Mouse (Mus musculus): ENCODE results near the gene Gm11939. TPM values are rescaled to one million over a fixed set of nuclear protein-coding genes. Genes with fewer than 3 reads are reported as not detected.

Gm11939 gene
- total RNA-seq, 2 experiments from 2014 or later = not detected

- ATAC-seq (replicated peaks; ENCODE audit: low FRiP score, low TSS enrichment, poor library complexity, severe bottlenecking) = no peak
Observed at GRCm38 (mm10) chr11:99514098-99514497, 45.2 kb downstream of the Gm11939 start.

Other genes with a start within 250 kb of the Gm11939 start
Only the 30 nearest of the 35 such genes appear.
- gene Krt26, start 221.5 kb downstream of the Gm11939 start, total RNA-seq (2014; fragmentation: Nextera tagmentation) = not detected in 2 replicates
- not detected in 2 replicates for gene Krt26, start 221.5 kb downstream of the Gm11939 start, total RNA-seq (2017)
- gene Krt27, start 208.4 kb downstream of the Gm11939 start, total RNA-seq (2014; fragmentation: Nextera tagmentation) = not detected in 2 replicates
- gene Krt27, start 208.4 kb downstream of the Gm11939 start, total RNA-seq (2017) = not detected in 2 replicates
- not detected in 2 replicates for gene Krt28, start 184.6 kb downstream of the Gm11939 start, total RNA-seq (2014; fragmentation: Nextera tagmentation)
- not detected in 2 replicates for gene Krt28, start 184.6 kb downstream of the Gm11939 start, total RNA-seq (2017)
- gene Krt10, start 170.1 kb downstream of the Gm11939 start, total RNA-seq (2014; fragmentation: Nextera tagmentation) = 0.59 and 4.9 TPM in 2 replicates
- gene Krt10, start 170.1 kb downstream of the Gm11939 start, total RNA-seq (2017) = not detected in 2 replicates
- gene Krt12, start 137.2 kb downstream of the Gm11939 start, total RNA-seq (2014; fragmentation: Nextera tagmentation) = not detected in 2 replicates
- not detected in 2 replicates for gene Krt12, start 137.2 kb downstream of the Gm11939 start, total RNA-seq (2017)
- not detected in 2 replicates for gene Krt20, start 121.3 kb downstream of the Gm11939 start, total RNA-seq (2014; fragmentation: Nextera tagmentation)
- not detected in 2 replicates for gene Krt20, start 121.3 kb downstream of the Gm11939 start, total RNA-seq (2017)
- not detected in 2 replicates for gene Krt23, start 66.3 kb downstream of the Gm11939 start, total RNA-seq (2014; fragmentation: Nextera tagmentation)
- gene Krt23, start 66.3 kb downstream of the Gm11939 start, total RNA-seq (2017) = not detected in 2 replicates
- gene Krt39, start 38.1 kb downstream of the Gm11939 start, total RNA-seq (2014; fragmentation: Nextera tagmentation) = not detected in 2 replicates
- not detected in 2 replicates for gene Krt39, start 38.1 kb downstream of the Gm11939 start, total RNA-seq (2017)
- gene Krt40, start 16.3 kb downstream of the Gm11939 start, total RNA-seq (2014; fragmentation: Nextera tagmentation) = not detected in 2 replicates
- not detected in 2 replicates for gene Krt40, start 16.3 kb downstream of the Gm11939 start, total RNA-seq (2017)
- gene Krtap3-3, start 8.6 kb downstream of the Gm11939 start, total RNA-seq (2014; fragmentation: Nextera tagmentation) = not detected in 2 replicates
- not detected in 2 replicates for gene Krtap3-3, start 8.6 kb downstream of the Gm11939 start, total RNA-seq (2017)
- not detected in 2 replicates for gene Krtap3-2, start 2.6 kb downstream of the Gm11939 start, total RNA-seq (2014; fragmentation: Nextera tagmentation)
- gene Krtap3-2, start 2.6 kb downstream of the Gm11939 start, total RNA-seq (2017) = not detected in 2 replicates
- gene Krtap3-1, start 7.2 kb upstream of the Gm11939 start, total RNA-seq (2014; fragmentation: Nextera tagmentation) = not detected in 2 replicates
- gene Krtap3-1, start 7.2 kb upstream of the Gm11939 start, total RNA-seq (2017) = not detected in 2 replicates
- not detected in 2 replicates for gene Krtap1-5, start 21.6 kb upstream of the Gm11939 start, total RNA-seq (2014; fragmentation: Nextera tagmentation)
- gene Krtap1-5, start 21.6 kb upstream of the Gm11939 start, total RNA-seq (2017) = not detected in 2 replicates
- not detected in 2 replicates for gene Krtap1-4, start 24.2 kb upstream of the Gm11939 start, total RNA-seq (2014; fragmentation: Nextera tagmentation)
- gene Krtap1-4, start 24.2 kb upstream of the Gm11939 start, total RNA-seq (2017) = not detected in 2 replicates
- gene Krtap1-3, start 31.9 kb upstream of the Gm11939 start, total RNA-seq (2014; fragmentation: Nextera tagmentation) = not detected in 2 replicates
- not detected in 2 replicates for gene Krtap1-3, start 31.9 kb upstream of the Gm11939 start, total RNA-seq (2017)
- gene Krtap9-3, start 38.6 kb upstream of the Gm11939 start, total RNA-seq (2014; fragmentation: Nextera tagmentation) = not detected in 2 replicates
- gene Krtap9-3, start 38.6 kb upstream of the Gm11939 start, total RNA-seq (2017) = not detected in 2 replicates
- not detected in 2 replicates for gene Gm11938, start 43.8 kb upstream of the Gm11939 start, total RNA-seq (2014; fragmentation: Nextera tagmentation)
- not detected in 2 replicates for gene Gm11938, start 43.8 kb upstream of the Gm11939 start, total RNA-seq (2017)
- not detected in 2 replicates for gene Gm11937, start 50.7 kb upstream of the Gm11939 start, total RNA-seq (2014; fragmentation: Nextera tagmentation)
- not detected in 2 replicates for gene Gm11937, start 50.7 kb upstream of the Gm11939 start, total RNA-seq (2017)
- not detected in 2 replicates for gene Krtap2-4, start 55.4 kb upstream of the Gm11939 start, total RNA-seq (2014; fragmentation: Nextera tagmentation)
- not detected in 2 replicates for gene Krtap2-4, start 55.4 kb upstream of the Gm11939 start, total RNA-seq (2017)
- not detected in 2 replicates for gene Gm11562, start 61.0 kb upstream of the Gm11939 start, total RNA-seq (2014; fragmentation: Nextera tagmentation)
- gene Gm11562, start 61.0 kb upstream of the Gm11939 start, total RNA-seq (2017) = not detected in 2 replicates
- not detected in 2 replicates for gene Krtap4-1, start 68.8 kb upstream of the Gm11939 start, total RNA-seq (2014; fragmentation: Nextera tagmentation)
- gene Krtap4-1, start 68.8 kb upstream of the Gm11939 start, total RNA-seq (2017) = not detected in 2 replicates
- gene Krtap4-2, start 75.6 kb upstream of the Gm11939 start, total RNA-seq (2014; fragmentation: Nextera tagmentation) = not detected in 2 replicates
- gene Krtap4-2, start 75.6 kb upstream of the Gm11939 start, total RNA-seq (2017) = not detected in 2 replicates
- not detected in 2 replicates for gene Krtap4-7, start 84.6 kb upstream of the Gm11939 start, total RNA-seq (2014; fragmentation: Nextera tagmentation)
- not detected in 2 replicates for gene Krtap4-7, start 84.6 kb upstream of the Gm11939 start, total RNA-seq (2017)
- gene Gm11555, start 90.8 kb upstream of the Gm11939 start, total RNA-seq (2014; fragmentation: Nextera tagmentation) = not detected in 2 replicates
- gene Gm11555, start 90.8 kb upstream of the Gm11939 start, total RNA-seq (2017) = not detected in 2 replicates
- gene Gm11563, start 99.5 kb upstream of the Gm11939 start, total RNA-seq (2014; fragmentation: Nextera tagmentation) = not detected in 2 replicates
- gene Gm11563, start 99.5 kb upstream of the Gm11939 start, total RNA-seq (2017) = not detected in 2 replicates
- not detected in 2 replicates for gene Krtap4-6, start 106.5 kb upstream of the Gm11939 start, total RNA-seq (2014; fragmentation: Nextera tagmentation)
- not detected in 2 replicates for gene Krtap4-6, start 106.5 kb upstream of the Gm11939 start, total RNA-seq (2017)
- not detected in 2 replicates for gene Gm14190, start 131.3 kb upstream of the Gm11939 start, total RNA-seq (2014; fragmentation: Nextera tagmentation)
- not detected in 2 replicates for gene Gm14190, start 131.3 kb upstream of the Gm11939 start, total RNA-seq (2017)
- not detected in 2 replicates for gene Gm14180, start 174.8 kb upstream of the Gm11939 start, total RNA-seq (2014; fragmentation: Nextera tagmentation)
- gene Gm14180, start 174.8 kb upstream of the Gm11939 start, total RNA-seq (2017) = not detected in 2 replicates
- gene Gm11595, start 213.4 kb upstream of the Gm11939 start, total RNA-seq (2014; fragmentation: Nextera tagmentation) = not detected in 2 replicates
- gene Gm11595, start 213.4 kb upstream of the Gm11939 start, total RNA-seq (2017) = not detected in 2 replicates
- gene Krtap4-8, start 221.2 kb upstream of the Gm11939 start, total RNA-seq (2014; fragmentation: Nextera tagmentation) = not detected in 2 replicates
- gene Krtap4-8, start 221.2 kb upstream of the Gm11939 start, total RNA-seq (2017) = not detected in 2 replicates